Mouse (Mus musculus) bone marrow, adult 2 months (tissue): ENCODE measurements around the gene Hrc. TPM values are rescaled to one million over a fixed set of nuclear protein-coding genes. Genes with fewer than 3 reads are reported as not detected.

Source experiments
- H3K27ac ChIP-seq: fragments of 200-500 bp; 2 replicates; pipeline ENCODE4 v1.5.1; 2012; ENCODE audit warnings: low read depth, mild to moderate bottlenecking, control low read depth, inconsistent platforms, low read length; ENCODE audit not compliant: control insufficient read depth, poor library complexity, insufficient read depth
- H3K4me1 ChIP-seq: fragments of 200-500 bp; 2 replicates; pipeline ENCODE4 v1.6.1; 2011; ENCODE audit warnings: low read length; ENCODE audit not compliant: control insufficient read depth, insufficient read depth
- H3K4me3 ChIP-seq: fragments of 200-500 bp; replicated peaks from 2 replicates; pipeline ENCODE3; 2011; ENCODE audit warnings: mild to moderate bottlenecking, low read depth, low read length, control low read depth; ENCODE audit not compliant: control insufficient read depth
- CTCF ChIP-seq: fragments of 200-500 bp; IDR thresholded peaks from 2 replicates; pipeline ENCODE4 v1.5.1; 2011; ENCODE audit warnings: low read length, control low read depth; ENCODE audit not compliant: control insufficient read depth, insufficient read depth
- POLR2A ChIP-seq: fragments of 200-500 bp; IDR thresholded peaks from 2 replicates; pipeline ENCODE4 v1.6.1; 2011; ENCODE audit warnings: low read depth, mild to moderate bottlenecking, control low read depth, low read length, borderline replicate concordance; ENCODE audit not compliant: control insufficient read depth
- WGBS: fragments of 180-500 bp; shearing (Covaris S2); methylation state at CpG from one replicate; pipeline ENCODE4 v1.1.7; 2018; 5-methylcytosine and 5-hydroxymethylcytosine counted together
- polyA plus RNA-seq: library from polyadenylated mRNA; stranded (reverse); fragments of >200 nt; gene quantifications from 2 replicates; pipeline ENCODE4 v1.2.4, GENCODE M21; 2011; ENCODE audit warnings: low replicate concordance; ENCODE audit not compliant: missing spikeins, insufficient read depth, insufficient read length

Gene Hrc
- polyA plus RNA-seq, 1 experiment: 1.7 TPM

GRCm38 (mm10) chr7:45366652-45367019 is 31.5 kb downstream of the Hrc start, which contains the start of gene Ppfia3:
Gene Ppfia3 (minus strand): TSS chr7:45367019.
- no peak for TF ChIP-seq CTCF
- TF ChIP-seq POLR2A: no peak
- Histone ChIP-seq H3K4me3 (peak within 1 kb of the TSS; percentile 71), H3K4me1 (no peaks in the 10 kb centered on the region; the same call in 1 of the 2 replicates), H3K27ac (0 out of 2 replicates have a peak within 1 kb of the TSS, but pooled peaks have one; percentile 27)
- WGBS: under 1% methylated on average over 25 of the region's 26 CpGs

GRCm38 (mm10) chr7:45367020-45367880 is 32.2 kb downstream of the Hrc start:
- H3K27ac ChIP-seq: 0 out of 2 replicates have a peak overlapping the region, but pooled peaks have one; percentile 27

GRCm38 (mm10) chr7:45368178-45368577 is 33.1 kb downstream of the Hrc start:
- H3K4me1 ChIP-seq: no peaks in the 10 kb centered on the region; the same call in 1 of the 2 replicates
- no peak for TF ChIP-seq CTCF
- no peak for TF ChIP-seq POLR2A
- no peak overlapping the region for H3K27ac ChIP-seq
- no peak overlapping the region for H3K4me3 ChIP-seq
- 82% methylated on average over 15 of the region's 15 CpGs for WGBS

More at GRCm38 (mm10) chr7:45367020-45367880, 32.2 kb downstream of the Hrc start:
- WGBS: 1% methylated on average over 70 of the region's 70 CpGs
- peak; percentile 70 for TF ChIP-seq CTCF
- peak; percentile 20; the same call in 1 of the 2 replicates for TF ChIP-seq POLR2A
- H3K4me1 ChIP-seq: no peaks in the 10 kb centered on the region; the same call in 1 of the 2 replicates
- peak overlapping the region; percentile 71 for H3K4me3 ChIP-seq

GRCm38 (mm10) chr7:45369022-45369745 is 34.1 kb downstream of the Hrc start:
- 70% methylated on average over 16 of the region's 16 CpGs for WGBS
- TF ChIP-seq POLR2A (no peak), CTCF (no peak)
- no peaks in the 10 kb centered on the region; the same call in 1 of the 2 replicates for H3K4me1 ChIP-seq
- no peak overlapping the region for H3K27ac ChIP-seq
- no peak overlapping the region for H3K4me3 ChIP-seq

- Histone ChIP-seq H3K27ac (no peak overlapping the region), H3K4me1 (no peaks in the 10 kb centered on the region; the same call in 1 of the 2 replicates), H3K4me3 (no peak overlapping the region)
- TF ChIP-seq POLR2A: no peak
- no peak for TF ChIP-seq CTCF
- WGBS: 8% methylated on average over 52 of the region's 52 CpGs
Measured at GRCm38 (mm10) chr7:45369836-45370474, 34.9 kb downstream of the Hrc start.

- Histone ChIP-seq H3K27ac (no peak within 1 kb of the TSS), H3K4me1 (no peaks in the 10 kb centered on the region; the same call in 1 of the 2 replicates), H3K4me3 (no peak within 1 kb of the TSS)
- 12% methylated on average over 28 of the region's 28 CpGs for WGBS
- TF ChIP-seq POLR2A (no peak), CTCF (0 out of 2 replicates have a peak, but pooled peaks have one; percentile 7)
Measured at GRCm38 (mm10) chr7:45370475-45371311, 35.6 kb downstream of the Hrc start, which contains the start of gene Lin7b. Gene Lin7b (minus strand): TSS chr7:45370583.

GRCm38 (mm10) chr7:45372371-45372770 is 37.3 kb downstream of the Hrc start:
- WGBS: 83% methylated on average over 5 of the region's 5 CpGs
- H3K4me3 ChIP-seq: no peak overlapping the region
- TF ChIP-seq POLR2A: no peak
- TF ChIP-seq CTCF: no peak
- H3K27ac ChIP-seq: no peak overlapping the region
- no peaks in the 10 kb centered on the region; the same call in 1 of the 2 replicates for H3K4me1 ChIP-seq

GRCm38 (mm10) chr7:45374620-45375019 is 39.5 kb downstream of the Hrc start:
- WGBS: 79% methylated on average over 8 of the region's 8 CpGs
- Histone ChIP-seq H3K4me3 (no peak overlapping the region), H3K4me1 (no peaks in the 10 kb centered on the region; the same call in 1 of the 2 replicates), H3K27ac (no peak overlapping the region)
- no peak for TF ChIP-seq CTCF
- no peak for TF ChIP-seq POLR2A
